Mouse (Mus musculus) CD4-positive, CD25-positive, alpha-beta regulatory T cell, adult 4 months (primary cell): ENCODE results near the gene Hormad1. TPM values are rescaled to one million over a fixed set of nuclear protein-coding genes. Genes with fewer than 3 reads are reported as not detected.
A peak's percentile ranks its signal among the peaks of the same experiment; 100 is the strongest.
"Not testable (repeated sequence)": the region's sequence is repeated elsewhere in the genome, so short reads cannot be mapped to it uniquely, and the experiment has no call there.

ENCODE experiments used
- ATAC-seq: one replicate; pipeline ENCODE4 v1.8.0; 2017
- polyA plus RNA-seq, 2 experiments: library from polyadenylated mRNA; unstranded; fragments of 100-300 nt; shearing (Covaris generic); gene quantifications; one replicate each; pipeline ENCODE4 v1.2.1; 2017

Hormad1 gene
- polyA plus RNA-seq, 2 experiments from 2014 or later, result not detected

- ATAC-seq, result no peak
Measured at GRCm38 (mm10) chr3:95569585-95569984, 10.1 kb downstream of the Hormad1 start.

GRCm38 (mm10) chr3:95587754-95588603 lies 28.5 kb downstream of the Hormad1 start:
- no peak for ATAC-seq

GRCm38 (mm10) chr3:95588604-95589086 lies 29.2 kb downstream of the Hormad1 start, which contains the start of gene Golph3l:
Gene Golph3l (plus strand): TSS chr3:95588934.
- peak; percentile 100 for ATAC-seq

DNA sequence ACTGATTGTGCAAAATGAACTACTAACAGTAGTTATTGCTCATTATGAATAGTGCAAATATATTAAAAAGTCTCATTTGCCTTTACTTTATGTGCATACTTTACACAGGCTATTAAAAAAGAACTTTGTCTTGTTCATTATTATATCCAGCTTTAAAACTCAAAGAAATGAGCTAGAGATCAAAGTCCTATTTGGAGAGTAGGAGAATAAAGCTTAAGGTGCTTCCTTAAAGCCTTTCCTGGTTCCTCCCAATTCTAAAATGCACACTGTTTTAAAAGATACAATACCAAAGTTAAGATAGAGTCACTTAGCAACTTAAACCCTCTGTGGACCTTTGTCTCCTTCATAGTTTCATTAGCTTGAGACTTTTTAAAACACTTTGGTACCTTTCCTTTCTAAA lies 39.3 kb downstream of the Hormad1 start:
- no peak for ATAC-seq

DNA sequence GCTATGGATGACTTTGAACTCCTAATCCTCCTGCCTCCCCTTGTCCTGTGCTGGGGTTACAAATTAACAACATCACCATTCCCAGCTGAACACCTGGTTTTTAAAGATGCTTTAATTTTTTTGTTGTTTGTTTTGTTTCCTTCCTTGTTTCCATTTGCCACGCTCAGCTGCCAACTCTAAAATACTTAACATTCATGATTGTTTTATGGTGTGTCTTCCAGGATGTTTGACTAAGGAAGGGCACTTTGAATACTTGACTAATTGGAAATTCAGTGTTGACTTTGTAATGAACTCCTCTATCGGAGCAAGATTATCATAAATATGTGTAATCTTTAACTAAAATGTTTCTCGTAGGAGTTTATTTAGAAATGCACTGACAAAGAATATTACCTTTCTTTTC lies 41.8 kb downstream of the Hormad1 start:
- ATAC-seq, result no peak

DNA sequence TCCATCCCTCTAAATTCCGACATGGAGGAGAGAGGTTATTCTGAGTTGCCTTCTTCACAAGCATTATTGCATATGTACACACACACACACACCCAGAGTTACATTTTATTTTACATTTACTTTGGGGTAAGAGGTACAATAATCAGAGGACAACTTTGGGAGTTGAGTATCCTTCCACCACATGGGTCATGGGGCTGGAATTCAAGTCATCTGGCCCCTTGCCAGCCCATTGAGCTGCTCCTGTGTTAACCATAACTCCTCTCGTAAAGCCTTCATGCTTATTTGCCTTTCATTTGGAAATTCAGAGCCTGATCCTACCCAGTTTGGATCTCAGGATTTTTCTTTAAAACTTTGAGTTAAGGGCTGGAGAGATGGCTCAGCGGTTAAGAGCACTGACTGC lies 46.6 kb downstream of the Hormad1 start:
- ATAC-seq, result no peak

- no peak for ATAC-seq
Measured at GRCm38 (mm10) chr3:95609195-95609594, 49.7 kb downstream of the Hormad1 start.

GRCm38 (mm10) chr3:95613996-95614395 lies 54.5 kb downstream of the Hormad1 start:
- ATAC-seq, result no peak

- no peak for ATAC-seq
Measured at GRCm38 (mm10) chr3:95618511-95618910, 59.0 kb downstream of the Hormad1 start.

GRCm38 (mm10) chr3:95621241-95621640 lies 61.8 kb downstream of the Hormad1 start:
- ATAC-seq, result no peak

- ATAC-seq, result not testable (repeated sequence)
Measured at GRCm38 (mm10) chr3:95622421-95622820, 62.9 kb downstream of the Hormad1 start.

DNA sequence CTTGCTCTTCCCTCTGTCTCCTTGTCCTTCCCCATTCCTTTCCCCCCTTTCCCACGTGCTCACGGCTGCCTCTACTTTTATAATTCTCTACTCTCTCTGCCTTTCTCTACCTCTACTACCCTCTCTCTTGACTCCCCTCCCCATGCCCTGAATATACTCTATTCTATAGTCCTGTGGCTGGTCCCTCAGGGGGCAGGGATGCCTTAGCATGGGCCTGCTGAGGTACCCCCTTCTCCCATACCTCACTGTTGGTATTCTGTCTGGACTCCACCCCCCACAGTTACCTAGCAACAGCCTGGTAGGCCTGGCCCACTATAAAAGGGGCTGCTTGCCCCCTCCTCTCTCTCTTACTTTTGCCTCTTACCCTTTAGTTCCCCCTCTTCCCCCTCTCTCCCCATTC lies 64.1 kb downstream of the Hormad1 start:
- no peak for ATAC-seq

GRCm38 (mm10) chr3:95623991-95624515 lies 64.6 kb downstream of the Hormad1 start:
- not testable (repeated sequence) for ATAC-seq

DNA sequence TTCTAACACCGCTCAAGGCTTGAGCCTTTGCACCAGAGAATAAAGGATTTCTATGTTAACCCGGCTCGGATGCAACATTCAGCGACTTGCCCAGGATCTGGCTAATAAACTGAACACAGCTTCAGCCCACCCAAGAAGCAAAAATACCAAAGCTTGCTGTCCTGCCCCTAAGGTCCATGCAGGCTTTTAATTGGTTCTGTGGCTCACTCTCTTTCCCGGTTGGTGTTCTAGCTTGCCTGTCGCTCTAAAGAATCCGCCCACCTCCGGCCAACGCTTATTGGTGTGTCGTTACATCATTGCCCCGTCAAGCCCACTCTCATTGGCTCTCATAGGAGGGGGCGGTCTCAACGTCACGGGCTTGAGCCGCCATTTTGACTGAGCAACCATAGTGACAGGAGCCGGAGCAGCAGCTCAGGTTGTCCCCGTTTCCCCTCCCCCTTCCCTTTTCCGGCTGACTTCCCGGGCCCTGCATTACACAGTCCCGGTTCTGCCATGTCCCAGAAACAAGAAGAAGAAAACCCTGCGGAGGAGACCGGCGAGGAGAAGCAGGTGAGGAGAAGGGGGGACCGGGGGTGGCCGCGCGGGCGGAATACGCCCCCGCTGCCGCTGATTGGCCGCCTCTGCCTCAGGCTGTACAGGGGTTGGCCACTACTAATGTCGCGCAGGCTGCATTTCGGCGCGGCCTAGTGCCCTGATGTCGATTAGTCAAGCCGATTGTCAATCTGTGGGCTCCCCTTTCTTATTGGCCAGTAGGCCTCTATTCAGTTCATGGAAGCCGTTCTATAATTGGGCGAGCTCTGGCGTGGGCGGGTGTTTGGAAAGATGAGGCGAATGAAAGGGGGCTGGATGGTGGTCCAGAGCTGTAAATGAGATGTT lies 65.4 kb downstream of the Hormad1 start, which contains the start of gene Ensa:
TSS of gene Ensa (plus strand) at position 366 of the 876 bp plus-strand sequence.
- peak; percentile 93 for ATAC-seq

GRCm38 (mm10) chr3:95627763-95628162 lies 68.3 kb downstream of the Hormad1 start:
- ATAC-seq, result no peak

- ATAC-seq, result no peak
Measured at GRCm38 (mm10) chr3:95629755-95630154, 70.3 kb downstream of the Hormad1 start.

DNA sequence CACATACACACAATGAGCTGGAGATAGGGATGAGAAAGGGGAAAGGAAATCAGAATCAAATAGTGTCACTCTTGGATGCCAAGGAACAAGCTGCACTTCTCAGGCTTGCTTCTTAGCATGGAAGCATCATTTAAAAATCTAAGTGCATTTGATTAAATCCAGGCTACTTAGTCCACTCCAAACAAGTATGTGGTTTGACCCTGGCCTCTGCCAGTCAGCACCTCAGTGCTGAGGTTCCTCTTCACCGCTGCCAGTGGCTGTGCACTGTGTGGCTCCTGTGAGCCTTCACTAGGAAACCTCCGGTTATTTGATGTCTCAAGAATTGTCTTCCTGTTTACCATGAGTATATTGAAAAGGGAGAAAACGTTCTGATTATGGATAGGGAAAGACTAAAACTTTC lies 71.4 kb downstream of the Hormad1 start:
- no peak for ATAC-seq

GRCm38 (mm10) chr3:95631304-95631703 lies 71.8 kb downstream of the Hormad1 start:
- no peak for ATAC-seq

- peak; percentile 79 for ATAC-seq
Measured at GRCm38 (mm10) chr3:95632648-95633588, 73.4 kb downstream of the Hormad1 start.

GRCm38 (mm10) chr3:95635636-95636035 lies 76.2 kb downstream of the Hormad1 start:
- no peak for ATAC-seq

DNA sequence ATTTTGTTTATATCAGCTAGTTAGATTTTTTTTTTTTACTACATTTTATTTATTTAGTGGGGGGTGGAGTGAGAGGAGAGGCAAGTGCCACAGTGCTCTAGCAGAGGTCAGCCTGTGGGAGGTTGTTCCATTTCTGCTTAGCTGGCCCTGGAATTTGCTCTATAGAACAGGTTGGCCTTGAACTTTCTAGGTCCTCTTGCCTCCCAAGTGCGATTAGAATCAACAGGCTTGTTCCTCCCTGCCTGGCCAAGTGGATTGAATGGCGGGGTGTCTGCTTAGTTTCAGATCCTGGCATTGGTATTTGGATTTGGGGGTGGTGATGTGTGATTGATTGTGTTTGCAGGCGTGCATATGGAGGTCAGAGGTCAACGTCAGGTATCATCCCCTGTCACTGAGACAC lies 76.6 kb downstream of the Hormad1 start:
- no peak for ATAC-seq
